Mouse (Mus musculus): Measurements from ENCODE around the gene Lrrc61. TPM values are rescaled to one million over a fixed set of nuclear protein-coding genes. Genes with fewer than 3 reads are reported as not detected.

Lrrc61 gene
- total RNA-seq, 2 experiments from 2014 or later, result 36.6 to 40.9 TPM

- DNase-seq (ENCODE audit: low spot score in 2 of 2), result peak; percentile 92
- 0 out of 2 replicates have a peak, but pooled peaks have one; percentile 14 for TF ChIP-seq CTCF (conservative IDR thresholded peaks at IDR 0.05)
Measured at GRCm38 (mm10) chr6:48537105-48537954, 17.3 kb upstream of the Lrrc61 start, which contains the start of gene Atp6v0e2. TSS of gene Atp6v0e2 (plus strand) at chr6:48537615.

GRCm38 (mm10) chr6:48538841-48539737 is 15.5 kb upstream of the Lrrc61 start:
- peak overlapping the region; percentile 79 for H3K4me3 ChIP-seq
- H3K27ac ChIP-seq, result peak overlapping the region; percentile 96
- TF ChIP-seq CTCF (conservative IDR thresholded peaks at IDR 0.05), result peak; percentile 85
- DNase-seq (ENCODE audit: low spot score in 2 of 2), result peak; percentile 80 to 90

More at GRCm38 (mm10) chr6:48537105-48537954, 17.3 kb upstream of the Lrrc61 start, which contains the start of gene Atp6v0e2:
- H3K27ac ChIP-seq, result peak within 1 kb of the TSS; percentile 96
- peak within 1 kb of the TSS; percentile 79 for H3K4me3 ChIP-seq

- H3K4me3 ChIP-seq, result no peak overlapping the region
- no peak for DNase-seq (ENCODE audit: low spot score in 2 of 2)
- no peak overlapping the region for H3K27ac ChIP-seq
- TF ChIP-seq CTCF (conservative IDR thresholded peaks at IDR 0.05), result no peak
Measured at GRCm38 (mm10) chr6:48539860-48540259, 14.7 kb upstream of the Lrrc61 start.

GRCm38 (mm10) chr6:48540721-48541120 is 13.9 kb upstream of the Lrrc61 start:
- H3K27ac ChIP-seq, result no peak overlapping the region
- H3K4me3 ChIP-seq, result no peak overlapping the region
- no peak for TF ChIP-seq CTCF (conservative IDR thresholded peaks at IDR 0.05)
- no peak for DNase-seq (ENCODE audit: low spot score in 2 of 2)

GRCm38 (mm10) chr6:48541560-48542450 is 12.8 kb upstream of the Lrrc61 start:
- DNase-seq (ENCODE audit: low spot score in 2 of 2), result no peak
- no peak for TF ChIP-seq CTCF (conservative IDR thresholded peaks at IDR 0.05)

GRCm38 (mm10) chr6:48542631-48543030 is 12.0 kb upstream of the Lrrc61 start:
- DNase-seq (ENCODE audit: low spot score in 2 of 2), result no peak
- no peak overlapping the region for H3K27ac ChIP-seq
- no peak overlapping the region for H3K4me3 ChIP-seq
- TF ChIP-seq CTCF (conservative IDR thresholded peaks at IDR 0.05), result no peak

More at GRCm38 (mm10) chr6:48541560-48542450, 12.8 kb upstream of the Lrrc61 start:
- H3K4me3 ChIP-seq, result no peak overlapping the region
- peak overlapping the region; percentile 18; the same call in 1 of the 2 replicates for H3K27ac ChIP-seq

GRCm38 (mm10) chr6:48545251-48545650 is 9.3 kb upstream of the Lrrc61 start:
- TF ChIP-seq CTCF (conservative IDR thresholded peaks at IDR 0.05), result no peak
- H3K4me3 ChIP-seq, result no peak overlapping the region
- no peak for DNase-seq (ENCODE audit: low spot score in 2 of 2)
- H3K27ac ChIP-seq, result no peak overlapping the region

GRCm38 (mm10) chr6:48546271-48546670 is 8.3 kb upstream of the Lrrc61 start:
- peak; percentile 57 for TF ChIP-seq CTCF (conservative IDR thresholded peaks at IDR 0.05)
- Histone ChIP-seq H3K27ac (no peak overlapping the region), H3K4me3 (no peak overlapping the region)
- DNase-seq (ENCODE audit: low spot score in 2 of 2), result peak in 1 of 2 experiments; percentile 41

- no peak for TF ChIP-seq CTCF (conservative IDR thresholded peaks at IDR 0.05)
- no peak overlapping the region for H3K4me3 ChIP-seq
- no peak for DNase-seq (ENCODE audit: low spot score in 2 of 2)
Measured at GRCm38 (mm10) chr6:48546858-48547257, 7.7 kb upstream of the Lrrc61 start.

GRCm38 (mm10) chr6:48548314-48548713 is 6.3 kb upstream of the Lrrc61 start:
- no peak for TF ChIP-seq CTCF (conservative IDR thresholded peaks at IDR 0.05)
- H3K4me3 ChIP-seq, result no peak overlapping the region
- no peak for DNase-seq (ENCODE audit: low spot score in 2 of 2)
- H3K27ac ChIP-seq, result no peak overlapping the region

More at GRCm38 (mm10) chr6:48546858-48547257, 7.7 kb upstream of the Lrrc61 start:
- no peak overlapping the region for H3K27ac ChIP-seq

- no peak for DNase-seq (ENCODE audit: low spot score in 2 of 2)
- Histone ChIP-seq H3K4me3 (no peak overlapping the region), H3K27ac (no peak overlapping the region)
- TF ChIP-seq CTCF (conservative IDR thresholded peaks at IDR 0.05), result no peak
Measured at GRCm38 (mm10) chr6:48552918-48553317, 1.7 kb upstream of the Lrrc61 start.

- DNase-seq (ENCODE audit: low spot score in 2 of 2), result no peak
- Histone ChIP-seq H3K4me3 (peak overlapping the region; percentile 84), H3K27ac (peak overlapping the region; percentile 100)
- TF ChIP-seq CTCF (conservative IDR thresholded peaks at IDR 0.05), result no peak
Measured at GRCm38 (mm10) chr6:48553819-48554218, 777 bp upstream of the Lrrc61 start.

Data from layer of hippocampus, adult 2 months (tissue).